Mouse (Mus musculus) kidney, adult 2 months (tissue): ENCODE measurements around the gene Gal3st4. TPM values are rescaled to one million over a fixed set of nuclear protein-coding genes. Genes with fewer than 3 reads are reported as not detected.

Experiments
- DNase-seq: peaks from one replicate; pipeline ENCODE4 v3.0.0; 2021
- H3K27ac ChIP-seq: fragments of 200-500 bp; 2 replicates; pipeline ENCODE4 v1.5.1; 2012; ENCODE audit warnings: low read depth, low read length, control low read depth, inconsistent platforms; ENCODE audit not compliant: insufficient read depth
- H3K27me3 ChIP-seq: fragments of 200-500 bp; replicated peaks from 2 replicates; pipeline ENCODE4 v1.6.1; 2012; ENCODE audit warnings: mild to moderate bottlenecking, moderate library complexity, low read length, inconsistent platforms; ENCODE audit not compliant: control insufficient read depth, insufficient read depth
- H3K36me3 ChIP-seq: fragments of 200-500 bp; 2 replicates; pipeline ENCODE4 v1.6.1; 2012; ENCODE audit warnings: mild to moderate bottlenecking, moderate library complexity, low read length, inconsistent platforms; ENCODE audit not compliant: control insufficient read depth, insufficient read depth
- H3K4me1 ChIP-seq: fragments of 200-500 bp; 2 replicates; pipeline ENCODE4 v1.6.1; 2011; ENCODE audit warnings: low read length; ENCODE audit not compliant: control insufficient read depth, insufficient read depth
- H3K4me3 ChIP-seq: fragments of 200-500 bp; 2 replicates; pipeline ENCODE4 v1.5.1; 2011; ENCODE audit warnings: mild to moderate bottlenecking, low read depth, low read length, control low read depth; ENCODE audit not compliant: insufficient read depth
- CTCF ChIP-seq: fragments of 200-500 bp; conservative IDR thresholded peaks from 2 replicates; pipeline ENCODE4 v1.5.1; 2011; ENCODE audit warnings: low read depth, mild to moderate bottlenecking, control low read depth, low read length, moderate library complexity, mixed read lengths; ENCODE audit not compliant: insufficient read depth, insufficient read length
- POLR2A ChIP-seq: fragments of 200-500 bp; IDR thresholded peaks from one replicate; pipeline ENCODE4 v1.6.1; 2011; ENCODE audit warnings: low read depth, low read length, control low read depth
- WGBS: fragments of 180-500 bp; shearing (Covaris S2); methylation state at CpG from one replicate; pipeline ENCODE4 v1.1.7; 2018; 5-methylcytosine and 5-hydroxymethylcytosine counted together
- polyA plus RNA-seq: library from polyadenylated mRNA; depleted of rRNA; stranded (reverse); fragments of >200 nt; gene quantifications from 2 replicates; pipeline ENCODE4 v1.2.3, GENCODE M21; 2012

Gal3st4 gene
- polyA plus RNA-seq, 1 experiment, result 0.13 TPM

DNA sequence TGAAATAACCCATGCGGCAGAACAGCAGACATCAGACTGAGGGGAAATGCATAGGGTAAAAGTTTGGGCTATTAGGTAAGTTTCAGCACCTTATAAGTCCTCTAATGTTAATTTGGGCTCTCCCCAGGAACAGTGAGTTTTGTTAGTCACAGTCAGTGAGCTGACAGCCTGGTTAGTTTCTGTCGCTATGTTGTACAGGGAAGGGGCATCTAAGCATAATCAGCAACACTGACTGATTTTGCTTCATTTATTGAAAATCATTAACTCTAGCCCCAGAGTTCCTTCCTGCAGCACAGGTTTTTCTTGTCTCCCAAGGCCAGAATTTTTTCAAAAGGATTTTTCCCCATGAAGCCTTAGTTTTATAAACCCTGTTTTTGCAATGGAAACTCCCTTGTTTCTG, 38.9 kb downstream of the Gal3st4 start:
- TF ChIP-seq CTCF, result no peak
- TF ChIP-seq POLR2A, result no peak
- H3K4me1 ChIP-seq, result no peaks in the 10 kb centered on the region; the same call in 1 of the 2 replicates
- WGBS, result 39% methylated on average over 2 of the region's 2 CpGs
- H3K36me3 ChIP-seq, result no peaks in the 10 kb centered on the region
- peak overlapping the region; percentile 50 for H3K27ac ChIP-seq
- H3K4me3 ChIP-seq, result no peak overlapping the region
- peak; percentile 19 for DNase-seq
- no peaks in the 10 kb centered on the region for H3K27me3 ChIP-seq

GRCm38 (mm10) chr5:138229511-138229910, 43.1 kb downstream of the Gal3st4 start:
- no peaks in the 10 kb centered on the region for H3K36me3 ChIP-seq
- no peak for DNase-seq
- no peak for TF ChIP-seq CTCF
- TF ChIP-seq POLR2A, result no peak

GRCm38 (mm10) chr5:138228026-138228425, 44.6 kb downstream of the Gal3st4 start:
- H3K27ac ChIP-seq, result no peak overlapping the region
- no peaks in the 10 kb centered on the region for H3K27me3 ChIP-seq
- peak; percentile 60 for DNase-seq
- H3K4me3 ChIP-seq, result no peak overlapping the region
- 53% methylated on average over 3 of the region's 3 CpGs for WGBS
- no peak for TF ChIP-seq POLR2A
- TF ChIP-seq CTCF, result peak; percentile 61
- H3K36me3 ChIP-seq, result no peaks in the 10 kb centered on the region
- H3K4me1 ChIP-seq, result no peaks in the 10 kb centered on the region

More at GRCm38 (mm10) chr5:138229511-138229910, 43.1 kb downstream of the Gal3st4 start:
- Histone ChIP-seq H3K27me3 (no peaks in the 10 kb centered on the region), H3K4me1 (no peaks in the 10 kb centered on the region; the same call in 1 of the 2 replicates), H3K27ac (no peak overlapping the region), H3K4me3 (no peak overlapping the region)
- 74% methylated on average over 3 of the region's 3 CpGs for WGBS

GRCm38 (mm10) chr5:138227367-138227766, 45.3 kb downstream of the Gal3st4 start:
- Histone ChIP-seq H3K27ac (no peak overlapping the region), H3K36me3 (no peaks in the 10 kb centered on the region), H3K4me1 (no peaks in the 10 kb centered on the region), H3K4me3 (no peak overlapping the region), H3K27me3 (no peaks in the 10 kb centered on the region)
- no peak for TF ChIP-seq POLR2A
- no peak for TF ChIP-seq CTCF
- WGBS, result 69% methylated on average over 2 of the region's 2 CpGs
- DNase-seq, result peak; percentile 25

DNA sequence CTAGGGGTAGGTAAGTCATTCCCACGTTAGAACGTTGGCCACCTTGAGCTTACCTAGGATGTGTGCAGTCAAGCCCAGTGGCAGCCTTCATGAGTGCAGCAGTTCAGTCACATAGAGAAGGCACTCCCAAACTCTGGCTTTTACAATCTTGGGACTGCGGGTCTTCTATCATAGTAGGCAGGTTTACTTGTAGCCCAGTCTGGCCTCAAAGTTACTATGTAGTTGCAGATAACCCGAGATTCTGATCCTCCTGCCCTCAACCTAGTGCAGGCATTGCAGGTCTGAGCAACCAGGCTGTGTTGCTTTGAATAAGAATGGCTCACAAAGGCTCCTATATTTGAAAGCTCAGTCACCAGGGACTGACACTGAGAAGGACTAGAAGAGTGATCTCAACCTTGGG, 46.1 kb downstream of the Gal3st4 start:
- TF ChIP-seq POLR2A, result no peak
- TF ChIP-seq CTCF, result no peak
- WGBS, result 81% methylated on average over 4 of the region's 4 CpGs
- Histone ChIP-seq H3K27ac (no peak overlapping the region), H3K27me3 (no peaks in the 10 kb centered on the region), H3K4me3 (no peak overlapping the region), H3K36me3 (no peaks in the 10 kb centered on the region), H3K4me1 (no peaks in the 10 kb centered on the region)
- DNase-seq, result no peak

GRCm38 (mm10) chr5:138225700-138226099, 46.9 kb downstream of the Gal3st4 start, which contains the start of gene Nxpe5:
Gene Nxpe5, plus strand, starts transcription at chr5:138225898.
- H3K27me3 ChIP-seq, result no peaks in the 10 kb centered on the region
- H3K27ac ChIP-seq, result no peak within 1 kb of the TSS
- 66% methylated on average over 2 of the region's 2 CpGs for WGBS
- H3K4me3 ChIP-seq, result no peak within 1 kb of the TSS
- no peaks in the 10 kb centered on the region for H3K4me1 ChIP-seq
- H3K36me3 ChIP-seq, result no peaks in the 10 kb centered on the region
- DNase-seq, result no peak
- no peak for TF ChIP-seq POLR2A
- TF ChIP-seq CTCF, result no peak

GRCm38 (mm10) chr5:138223287-138223686, 49.4 kb downstream of the Gal3st4 start:
- Histone ChIP-seq H3K36me3 (no peaks in the 10 kb centered on the region), H3K4me3 (no peak overlapping the region), H3K27me3 (no peaks in the 10 kb centered on the region), H3K4me1 (0 out of 2 replicates have a peak, but pooled peaks cover 3% of the 10 kb centered on the region), H3K27ac (no peak overlapping the region)
- WGBS, result 53% methylated on average over 3 of the region's 3 CpGs
- DNase-seq, result no peak
- TF ChIP-seq POLR2A (no peak), CTCF (no peak)

- Histone ChIP-seq H3K27me3 (no peaks in the 10 kb centered on the region), H3K36me3 (no peaks in the 10 kb centered on the region), H3K4me1 (0 out of 2 replicates have a peak, but pooled peaks cover 3% of the 10 kb centered on the region), H3K4me3 (no peak overlapping the region), H3K27ac (no peak overlapping the region)
- 12% methylated on average over 4 of the region's 4 CpGs for WGBS
- DNase-seq, result peak; percentile 94
- TF ChIP-seq POLR2A (no peak), CTCF (peak; percentile 92)
These were observed 50.5 kb downstream of the Gal3st4 start for GRCm38 (mm10) chr5:138222111-138222510.
